22 mouse cellular contexts compared by ENCODE assay signal in the genomic region with DNA sequence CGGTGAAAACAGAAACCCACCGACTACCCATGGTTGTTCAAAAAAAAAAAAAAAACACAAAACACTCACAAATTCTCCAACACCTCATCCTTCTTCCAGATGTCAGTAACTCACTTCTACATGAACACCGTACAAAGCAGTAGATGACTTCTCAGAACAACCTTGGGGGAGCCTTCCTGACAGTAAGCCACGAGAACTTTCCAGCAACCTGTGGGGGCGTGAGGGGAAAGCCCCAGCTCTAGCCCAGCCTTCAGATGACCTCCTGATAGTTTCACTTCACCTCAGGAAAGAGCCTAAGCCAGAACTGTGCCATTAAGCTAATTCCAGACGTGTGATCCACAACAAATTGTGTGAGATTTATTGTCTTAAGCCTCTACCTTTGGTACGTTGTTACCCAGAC.
"Had no signal": no experiment of that assay in that cellular context is flagged by ENCODE, and none has a peak within 500 bp of the region (broad histone marks: within the 10 kb centered on the region; RNA-seq: fewer than 3 reads in every experiment).

No protein-coding gene starts in this region.

- H3K27me3 ChIP-seq: kidney, embryonic 15.5 days; limb, embryonic 12.5 days; limb, embryonic 15.5 days; megakaryocyte, embryonic 14.5 days had no signal

- H3K4me1 ChIP-seq: kidney, embryonic 15.5 days; limb, embryonic 15.5 days; lung, embryonic 15.5 days; megakaryocyte, embryonic 14.5 days; midbrain, embryonic 10.5 days; midbrain, embryonic 13.5 days; neural tube, embryonic 13.5 days had no signal

- H3K27ac ChIP-seq: kidney, embryonic 15.5 days; limb, embryonic 12.5 days; limb, embryonic 15.5 days; liver, embryonic 14.5 days; lung, embryonic 15.5 days; midbrain, embryonic 10.5 days; midbrain, embryonic 13.5 days; neural tube, embryonic 13.5 days had no signal

- H3K4me2 ChIP-seq: kidney, embryonic 15.5 days; limb, embryonic 12.5 days; limb, embryonic 15.5 days; liver, embryonic 11.5 days; lung, embryonic 15.5 days; midbrain, embryonic 13.5 days; neural tube, embryonic 13.5 days had no signal

- H3K36me3 ChIP-seq: kidney, embryonic 15.5 days; limb, embryonic 12.5 days; limb, embryonic 15.5 days; lung, embryonic 15.5 days; midbrain, embryonic 10.5 days; midbrain, embryonic 13.5 days; neural tube, embryonic 13.5 days had no signal

- ATAC-seq: liver, postnatal 0 days; midbrain, embryonic 13.5 days; midbrain, embryonic 16.5 days had no signal

- H3K9ac ChIP-seq: kidney, embryonic 15.5 days; limb, embryonic 12.5 days; limb, embryonic 15.5 days; liver, embryonic 14.5 days; liver, postnatal 0 days; lung, embryonic 15.5 days; midbrain, embryonic 13.5 days; neural tube, embryonic 13.5 days had no signal

- DNase-seq: kidney, adult 8-10 months; kidney, postnatal 10 days; kidney, postnatal 36 days; liver, postnatal 0 days; lung, postnatal 10 days; lung, postnatal 36 days; retina, postnatal 1 day; thymus, adult 18-20 months; thymus, postnatal 14 days; thymus, postnatal 4 days had no signal

- H3K4me3 ChIP-seq: kidney, embryonic 15.5 days; limb, embryonic 12.5 days; limb, embryonic 15.5 days; lung, embryonic 15.5 days; megakaryocyte, embryonic 14.5 days; midbrain, embryonic 10.5 days; midbrain, embryonic 13.5 days; myocyte; neural tube, embryonic 13.5 days had no signal

- H3K9me3 ChIP-seq: kidney, embryonic 15.5 days; limb, embryonic 12.5 days; limb, embryonic 15.5 days; lung, embryonic 15.5 days; megakaryocyte, embryonic 14.5 days; midbrain, embryonic 10.5 days; midbrain, embryonic 13.5 days; neural tube, embryonic 13.5 days had no signal
